Mouse (Mus musculus): ENCODE measurements at regions not wholly inside any gene's neighbourhood (a gene's known extent, or its start where the extent isn't known, plus 50 kb on each side); places are given as distances from the start of the nearest gene placed in this dataset.
"Not testable (repeated sequence)": the region's sequence is repeated elsewhere in the genome, so short reads cannot be mapped to it uniquely, and the experiment has no call there.

- DNase-seq (ENCODE audit: low read depth, low spot score): peak; percentile 10
Measured at GRCm38 (mm10) chr1:101901601-101902000, 2129.0 kb downstream of the Cntnap5b start.

- peak; percentile 51 for DNase-seq (ENCODE audit: low read depth, low spot score)
Measured at GRCm38 (mm10) chr1:101902154-101902825, 2129.7 kb downstream of the Cntnap5b start.

DNA sequence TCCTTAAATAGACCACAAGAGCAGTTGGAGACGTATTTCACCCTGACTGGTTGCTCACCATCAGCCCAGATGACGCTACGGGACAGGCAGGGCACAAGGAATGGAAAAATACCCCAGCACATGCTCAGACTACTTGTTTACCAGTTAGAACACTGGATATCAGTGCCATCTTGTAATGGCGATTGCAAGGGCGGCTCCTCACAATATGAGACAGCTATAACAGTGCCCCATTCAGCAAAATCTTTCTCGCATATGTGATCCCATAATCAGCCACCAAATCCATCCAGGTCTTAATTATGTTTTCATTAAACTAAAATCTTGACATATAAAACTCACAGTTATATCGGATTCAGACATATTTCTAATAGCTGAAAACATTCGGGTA, 2130.3 kb downstream of the Cntnap5b start:
- DNase-seq (ENCODE audit: low read depth, low spot score): peak; percentile 10

DNA sequence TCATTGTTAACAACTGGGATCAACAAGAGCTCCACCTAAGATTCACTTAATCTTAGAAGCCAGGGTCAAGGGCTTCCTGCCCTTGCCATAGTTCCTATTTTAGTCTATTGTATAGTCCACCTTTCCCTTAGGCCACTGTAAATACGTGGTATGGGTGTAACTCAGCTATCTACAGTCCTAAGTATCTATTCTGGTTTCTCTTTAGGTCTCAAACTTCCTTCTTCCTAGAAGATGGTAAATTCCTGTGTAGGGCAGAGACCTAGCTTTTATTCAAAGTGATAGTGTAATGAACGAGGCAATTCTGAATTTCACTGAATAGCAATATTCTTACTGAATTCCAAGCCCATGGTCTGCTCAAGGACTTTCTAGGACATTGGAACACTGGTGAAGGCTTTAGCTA, 2144.4 kb downstream of the Cntnap5b start:
- DNase-seq (ENCODE audit: low read depth, low spot score): not testable (repeated sequence)

DNA sequence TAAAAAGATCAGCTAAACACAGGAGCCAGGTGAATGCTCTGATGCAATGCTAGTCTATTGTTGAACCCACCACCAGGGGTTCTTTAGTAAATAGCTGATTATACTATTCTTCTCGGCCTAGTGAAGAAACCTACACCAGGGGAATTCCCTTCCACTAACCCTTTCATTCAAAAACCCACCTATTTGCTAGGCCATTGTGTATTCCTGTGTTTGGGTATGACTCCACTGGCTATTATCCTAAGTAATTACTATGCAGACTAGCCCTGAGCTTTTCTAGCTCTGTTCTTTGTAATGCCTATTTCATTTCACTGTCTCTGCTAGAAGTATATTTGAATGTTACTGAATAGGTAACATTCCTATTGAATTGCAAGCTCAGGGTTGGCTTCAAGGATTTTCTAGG, 2146.3 kb downstream of the Cntnap5b start:
- DNase-seq (ENCODE audit: low read depth, low spot score): no peak

- DNase-seq (ENCODE audit: low read depth, low spot score): no peak
Measured at GRCm38 (mm10) chr1:101941107-101941506, 2168.5 kb downstream of the Cntnap5b start.

Measured in CD4-positive, CD25-positive, alpha-beta regulatory T cell, adult 2 months (primary cell).